Mouse (Mus musculus): ENCODE data around the gene Ptprn. TPM values are rescaled to one million over a fixed set of nuclear protein-coding genes. Genes with fewer than 3 reads are reported as not detected.

The Ptprn gene
- polyA plus RNA-seq, 1 experiment from 2014 or later = 0.41 TPM

DNA sequence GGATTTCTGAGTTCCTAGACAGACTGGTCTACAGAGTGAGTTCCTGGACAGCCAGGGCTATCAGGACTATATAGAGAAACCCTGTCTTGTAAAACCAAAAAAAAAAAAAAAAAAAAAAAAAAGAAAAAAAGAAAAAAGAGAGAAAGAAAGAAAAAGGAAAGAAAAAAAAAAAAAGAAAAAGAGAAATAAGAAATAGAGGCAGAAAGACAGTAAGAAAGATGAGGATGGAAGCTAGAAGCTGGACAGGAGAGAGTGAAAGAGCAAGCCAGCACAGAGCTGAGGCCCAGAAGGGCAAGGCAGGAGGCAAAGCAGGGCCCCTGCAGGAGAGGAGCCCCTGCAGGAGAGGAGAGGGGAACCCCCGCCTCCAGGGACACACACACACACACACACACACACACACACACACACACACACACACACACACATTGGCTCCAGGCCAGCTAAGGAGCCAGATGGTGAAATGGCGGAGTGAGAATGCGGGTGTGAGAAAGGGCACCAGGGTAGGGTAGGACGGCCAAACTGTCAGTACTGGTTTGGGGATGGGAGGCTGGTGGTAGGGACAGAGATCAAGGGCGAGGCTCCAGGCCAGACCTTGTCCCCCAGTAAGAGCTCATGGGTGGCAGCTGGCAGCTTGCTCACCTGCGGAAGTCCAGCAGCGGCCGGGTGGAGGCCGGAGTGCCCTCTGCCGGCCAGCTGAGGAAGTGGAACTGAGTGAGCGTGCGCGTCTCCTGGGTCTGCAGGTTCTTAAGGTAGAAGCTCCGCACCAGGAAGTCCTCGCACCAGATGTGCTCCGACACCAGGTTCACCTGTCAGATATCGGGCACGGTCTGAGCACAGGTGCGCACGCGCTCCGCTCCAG is 13.0 kb downstream of the Ptprn start:
- 5% methylated on average over 22 of the region's 22 CpGs for WGBS
- no peak overlapping the region for H3K27ac ChIP-seq (replicated peaks in 1 of 2; ENCODE audit: control insufficient read depth in 1 of 2, insufficient read depth in 1 of 2, low read depth in 2 of 2, low read length in 2 of 2)
- peaks cover 29 to 31% of the 10 kb centered on the region in 2 experiments for H3K4me1 ChIP-seq (ENCODE audit: control insufficient read depth in 2 of 2, insufficient read depth in 2 of 2, low read length in 2 of 2)
- peak overlapping the region; percentile 10; a peak in 2 of 4 replicates for H3K4me3 ChIP-seq (ENCODE audit: control insufficient read depth in 1 of 2, insufficient read depth in 1 of 2, low read depth in 1 of 2, low read length in 2 of 2)
- no peaks in the 10 kb centered on the region for H3K9me3 ChIP-seq (ENCODE audit: control insufficient read depth, low read length)
- peak overlapping the region; percentile 32; the same call in 1 of the 2 replicates for H3K9ac ChIP-seq (ENCODE audit: low read length)
- peak overlapping the region; percentile 58 for H3K4me2 ChIP-seq (ENCODE audit: low read length)
- no peaks in the 10 kb centered on the region for H3K36me3 ChIP-seq (ENCODE audit: control insufficient read depth, insufficient read depth, low read length)
- H3K27me3 ChIP-seq (ENCODE audit: control insufficient read depth, insufficient read depth, low read length) = no peaks in the 10 kb centered on the region
- ATAC-seq (ENCODE audit: insufficient number of reproducible peaks, insufficient read depth, low FRiP score, low read depth) = 0 out of 2 replicates have a peak, but pooled peaks have one; percentile 18

DNA sequence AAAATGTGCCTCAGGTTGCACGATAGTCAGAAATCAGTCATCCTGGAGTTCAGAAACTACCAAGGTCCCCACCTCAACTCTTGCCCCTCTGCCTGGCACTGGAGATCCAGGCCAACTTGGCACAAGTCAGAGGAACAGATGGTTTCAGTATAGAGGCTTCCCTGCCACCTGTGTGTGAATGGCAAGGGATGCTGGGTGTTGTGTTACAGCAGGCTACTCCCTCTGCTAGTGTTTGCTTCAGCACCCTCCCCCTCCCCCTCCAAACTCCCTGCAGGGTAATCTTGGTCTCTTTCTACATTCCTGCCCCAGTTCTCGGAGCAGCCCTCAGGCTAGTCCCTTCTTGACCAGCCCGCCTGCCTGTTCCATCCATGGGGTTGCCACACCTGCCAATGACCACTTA is 13.8 kb downstream of the Ptprn start:
- H3K36me3 ChIP-seq (ENCODE audit: control insufficient read depth, insufficient read depth, low read length) = no peaks in the 10 kb centered on the region
- WGBS = 78% methylated on average over 3 of the region's 3 CpGs
- H3K4me2 ChIP-seq (ENCODE audit: low read length) = no peak overlapping the region
- H3K9ac ChIP-seq (ENCODE audit: low read length) = no peak overlapping the region
- no peaks in the 10 kb centered on the region for H3K9me3 ChIP-seq (ENCODE audit: control insufficient read depth, low read length)
- no peak for ATAC-seq (ENCODE audit: insufficient number of reproducible peaks, insufficient read depth, low FRiP score, low read depth)
- no peaks in the 10 kb centered on the region for H3K27me3 ChIP-seq (ENCODE audit: control insufficient read depth, insufficient read depth, low read length)
- peaks cover 29 to 31% of the 10 kb centered on the region in 2 experiments for H3K4me1 ChIP-seq (ENCODE audit: control insufficient read depth in 2 of 2, insufficient read depth in 2 of 2, low read length in 2 of 2)
- no peak overlapping the region for H3K27ac ChIP-seq (replicated peaks in 1 of 2; ENCODE audit: control insufficient read depth in 1 of 2, insufficient read depth in 1 of 2, low read depth in 2 of 2, low read length in 2 of 2)
- H3K4me3 ChIP-seq (ENCODE audit: control insufficient read depth in 1 of 2, insufficient read depth in 1 of 2, low read depth in 1 of 2, low read length in 2 of 2) = no peak overlapping the region

DNA sequence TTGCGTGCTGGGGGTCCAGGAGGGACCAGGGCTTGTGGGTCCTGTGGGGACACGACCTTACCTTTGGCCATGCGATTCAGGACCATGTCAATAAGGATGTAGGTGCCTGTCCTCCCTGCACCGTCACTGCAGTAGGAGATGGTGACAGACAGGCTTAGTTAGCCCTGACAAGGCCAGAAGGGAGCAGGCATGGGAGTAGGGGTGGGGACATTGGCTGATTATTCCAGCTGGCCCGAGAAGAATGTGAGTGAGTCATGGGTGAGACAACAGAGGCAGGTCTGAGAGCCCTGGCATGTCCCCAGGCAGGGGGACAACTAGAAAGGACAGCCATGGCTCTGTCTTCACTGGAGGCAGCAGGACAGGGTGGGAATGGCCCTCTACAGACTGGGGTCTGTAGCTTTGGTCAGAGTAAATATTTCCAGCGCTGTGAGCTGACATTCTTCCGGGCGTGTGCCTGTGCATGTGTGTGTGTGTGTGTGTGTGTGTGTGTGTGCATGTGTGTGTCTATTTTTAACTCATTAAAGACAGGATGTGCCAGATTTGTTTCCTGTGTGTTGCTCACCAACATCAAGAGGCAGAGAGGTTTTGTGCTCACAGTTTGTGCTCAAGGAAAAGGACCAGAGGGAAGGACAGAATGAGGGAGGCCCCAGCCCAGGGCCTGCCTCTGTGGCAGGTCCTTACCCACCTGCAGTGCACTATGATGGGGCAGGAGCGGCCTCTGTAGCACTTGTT is 16.1 kb downstream of the Ptprn start:
- no peaks in the 10 kb centered on the region for H3K27me3 ChIP-seq (ENCODE audit: control insufficient read depth, insufficient read depth, low read length)
- WGBS = 26% methylated on average over 9 of the region's 9 CpGs
- H3K9me3 ChIP-seq (ENCODE audit: control insufficient read depth, low read length) = no peaks in the 10 kb centered on the region
- H3K4me3 ChIP-seq (ENCODE audit: control insufficient read depth in 1 of 2, insufficient read depth in 1 of 2, low read depth in 1 of 2, low read length in 2 of 2) = no peak overlapping the region
- peak overlapping the region; percentile 89 to 98 for H3K27ac ChIP-seq (replicated peaks in 1 of 2; ENCODE audit: control insufficient read depth in 1 of 2, insufficient read depth in 1 of 2, low read depth in 2 of 2, low read length in 2 of 2)
- H3K9ac ChIP-seq (ENCODE audit: low read length) = peak overlapping the region; percentile 42; the same call in 1 of the 2 replicates
- peaks cover 29 to 31% of the 10 kb centered on the region in 2 experiments for H3K4me1 ChIP-seq (ENCODE audit: control insufficient read depth in 2 of 2, insufficient read depth in 2 of 2, low read length in 2 of 2)
- H3K36me3 ChIP-seq (ENCODE audit: control insufficient read depth, insufficient read depth, low read length) = peaks cover 11% of the 10 kb centered on the region
- peak overlapping the region; percentile 0; the same call in 1 of the 2 replicates for H3K4me2 ChIP-seq (ENCODE audit: low read length)
- peak; percentile 74 for ATAC-seq (ENCODE audit: insufficient number of reproducible peaks, insufficient read depth, low FRiP score, low read depth)

DNA sequence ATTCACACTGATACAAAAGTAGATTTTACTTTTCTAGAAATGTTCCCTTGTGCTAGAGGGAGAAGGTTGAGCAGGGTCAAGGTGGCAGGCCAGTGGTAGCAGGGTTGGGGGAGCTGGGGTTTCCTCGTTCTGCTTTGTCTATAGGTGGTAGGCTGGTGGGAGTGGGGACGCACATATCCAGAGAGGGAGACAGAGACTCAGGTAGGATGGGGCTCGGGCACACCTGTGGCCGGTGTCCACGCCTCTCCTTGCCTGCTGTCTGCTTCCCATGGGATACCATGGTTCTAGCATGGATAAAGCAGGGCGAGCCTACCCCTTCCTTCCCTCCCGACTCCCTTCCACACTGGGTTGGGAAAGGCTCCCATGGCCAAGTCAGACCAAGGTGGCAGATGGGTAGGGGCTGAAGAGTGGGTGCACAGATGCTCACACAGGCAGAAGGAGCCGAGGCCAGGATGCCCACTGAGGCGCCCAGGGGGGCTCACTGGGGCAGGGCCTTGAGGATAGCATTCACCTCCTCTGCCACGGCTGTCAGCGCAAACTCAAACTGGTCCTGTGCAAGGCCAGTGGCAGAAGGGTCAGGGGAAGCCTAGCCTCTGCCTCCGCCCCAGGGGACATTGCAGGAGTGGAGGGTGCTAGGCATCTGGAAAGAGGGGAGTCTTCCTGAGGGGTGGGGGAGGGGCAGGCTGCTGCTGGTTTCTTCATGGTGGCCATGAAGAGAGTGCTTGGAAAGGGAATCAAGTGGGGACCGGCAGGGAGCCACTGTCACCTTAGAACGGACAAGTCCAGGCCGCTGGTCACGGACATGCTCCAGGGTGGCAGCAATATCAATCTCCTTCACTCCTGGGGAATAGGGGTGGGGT is 17.0 kb downstream of the Ptprn start:
- Histone ChIP-seq H3K27me3 (ENCODE audit: control insufficient read depth, insufficient read depth, low read length) (no peaks in the 10 kb centered on the region), H3K4me1 (ENCODE audit: control insufficient read depth in 2 of 2, insufficient read depth in 2 of 2, low read length in 2 of 2) (peaks cover 29 to 31% of the 10 kb centered on the region in 2 experiments), H3K9me3 (ENCODE audit: control insufficient read depth, low read length) (no peaks in the 10 kb centered on the region), H3K9ac (ENCODE audit: low read length) (peak overlapping the region; percentile 42; the same call in 1 of the 2 replicates), H3K36me3 (ENCODE audit: control insufficient read depth, insufficient read depth, low read length) (peaks cover 20% of the 10 kb centered on the region), H3K4me2 (ENCODE audit: low read length) (0 out of 2 replicates have a peak overlapping the region, but pooled peaks have one; percentile 0), H3K4me3 (ENCODE audit: control insufficient read depth in 1 of 2, insufficient read depth in 1 of 2, low read depth in 1 of 2, low read length in 2 of 2) (no peak overlapping the region), H3K27ac (replicated peaks in 1 of 2; ENCODE audit: control insufficient read depth in 1 of 2, insufficient read depth in 1 of 2, low read depth in 2 of 2, low read length in 2 of 2) (peak overlapping the region; percentile 89 to 98)
- no peak for ATAC-seq (ENCODE audit: insufficient number of reproducible peaks, insufficient read depth, low FRiP score, low read depth)
- 78% methylated on average over 16 of the region's 16 CpGs for WGBS

DNA sequence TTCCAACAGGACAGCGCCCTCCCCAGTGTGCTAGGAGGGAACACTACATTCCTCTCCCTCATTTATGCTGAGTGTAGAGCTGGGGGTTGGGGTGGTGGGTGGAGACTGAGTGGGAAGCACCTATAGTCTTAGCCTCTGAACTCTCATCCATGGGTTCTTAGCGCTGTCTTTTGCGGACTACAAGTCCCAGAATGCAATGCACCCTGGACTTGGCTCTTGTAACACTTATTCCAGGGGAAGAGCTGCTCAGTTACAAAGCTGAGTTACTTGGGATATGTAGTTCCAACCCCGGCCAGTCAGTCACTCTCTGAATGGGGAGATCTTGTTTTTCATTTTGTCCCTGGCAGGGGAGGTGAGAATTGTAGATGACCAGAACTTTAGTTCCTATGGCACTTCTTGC is 19.5 kb downstream of the Ptprn start:
- H3K4me1 ChIP-seq (ENCODE audit: control insufficient read depth in 2 of 2, insufficient read depth in 2 of 2, low read length in 2 of 2) = peaks cover 24 to 31% of the 10 kb centered on the region in 2 experiments
- no peaks in the 10 kb centered on the region for H3K27me3 ChIP-seq (ENCODE audit: control insufficient read depth, insufficient read depth, low read length)
- H3K9me3 ChIP-seq (ENCODE audit: control insufficient read depth, low read length) = no peaks in the 10 kb centered on the region
- peaks cover 44% of the 10 kb centered on the region for H3K36me3 ChIP-seq (ENCODE audit: control insufficient read depth, insufficient read depth, low read length)
- H3K4me2 ChIP-seq (ENCODE audit: low read length) = no peak overlapping the region
- 27% methylated on average over 4 of the region's 4 CpGs for WGBS
- no peak overlapping the region for H3K9ac ChIP-seq (ENCODE audit: low read length)
- ATAC-seq (ENCODE audit: insufficient number of reproducible peaks, insufficient read depth, low FRiP score, low read depth) = no peak
- no peak overlapping the region for H3K4me3 ChIP-seq (ENCODE audit: control insufficient read depth in 1 of 2, insufficient read depth in 1 of 2, low read depth in 1 of 2, low read length in 2 of 2)
- no peak overlapping the region for H3K27ac ChIP-seq (replicated peaks in 1 of 2; ENCODE audit: control insufficient read depth in 1 of 2, insufficient read depth in 1 of 2, low read depth in 2 of 2, low read length in 2 of 2)

DNA sequence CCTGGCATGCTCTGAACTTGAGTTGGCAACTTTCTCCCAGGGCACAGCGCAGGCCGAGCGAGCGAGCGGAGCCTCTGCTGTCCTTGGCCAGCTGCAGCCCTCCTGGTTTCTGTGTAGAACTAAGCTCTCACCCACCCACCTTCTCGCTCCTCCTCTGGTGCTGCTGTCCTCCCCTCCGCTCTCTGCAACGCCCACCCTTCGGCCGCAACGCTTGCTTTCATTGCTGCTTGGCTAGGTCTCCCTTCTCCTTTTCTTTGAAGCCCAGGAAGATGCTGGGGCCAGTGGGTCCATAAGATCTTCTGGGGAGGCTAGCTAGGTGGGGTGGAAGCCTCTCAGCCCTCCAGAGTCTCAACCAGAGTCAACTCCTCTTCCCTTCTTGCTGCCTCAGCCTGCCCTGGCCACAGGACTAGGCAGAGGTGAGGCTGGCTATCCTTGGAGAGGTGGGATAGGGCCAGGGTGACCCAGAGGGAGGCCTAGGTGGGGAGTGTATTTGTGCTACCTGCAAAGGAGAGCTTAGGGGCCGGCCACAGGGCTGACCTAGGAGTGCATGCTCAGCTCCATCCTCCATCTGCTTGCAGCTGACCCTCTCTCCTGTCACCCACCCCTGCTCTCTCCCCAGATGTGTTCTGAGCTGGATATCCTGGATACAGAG is 20.0 kb downstream of the Ptprn start:
- H3K4me3 ChIP-seq (ENCODE audit: control insufficient read depth in 1 of 2, insufficient read depth in 1 of 2, low read depth in 1 of 2, low read length in 2 of 2) = no peak overlapping the region
- no peaks in the 10 kb centered on the region for H3K9me3 ChIP-seq (ENCODE audit: control insufficient read depth, low read length)
- H3K4me1 ChIP-seq (ENCODE audit: control insufficient read depth in 2 of 2, insufficient read depth in 2 of 2, low read length in 2 of 2) = peaks cover 24 to 28% of the 10 kb centered on the region in 2 experiments
- H3K27me3 ChIP-seq (ENCODE audit: control insufficient read depth, insufficient read depth, low read length) = no peaks in the 10 kb centered on the region
- no peak for ATAC-seq (ENCODE audit: insufficient number of reproducible peaks, insufficient read depth, low FRiP score, low read depth)
- H3K4me2 ChIP-seq (ENCODE audit: low read length) = no peak overlapping the region
- H3K9ac ChIP-seq (ENCODE audit: low read length) = no peak overlapping the region
- peaks cover 49% of the 10 kb centered on the region for H3K36me3 ChIP-seq (ENCODE audit: control insufficient read depth, insufficient read depth, low read length)
- no peak overlapping the region for H3K27ac ChIP-seq (replicated peaks in 1 of 2; ENCODE audit: control insufficient read depth in 1 of 2, insufficient read depth in 1 of 2, low read depth in 2 of 2, low read length in 2 of 2)
- WGBS = 87% methylated on average over 12 of the region's 12 CpGs
